Comparison of ENCODE assay signal across 9 mouse cellular contexts in the genomic region with DNA sequence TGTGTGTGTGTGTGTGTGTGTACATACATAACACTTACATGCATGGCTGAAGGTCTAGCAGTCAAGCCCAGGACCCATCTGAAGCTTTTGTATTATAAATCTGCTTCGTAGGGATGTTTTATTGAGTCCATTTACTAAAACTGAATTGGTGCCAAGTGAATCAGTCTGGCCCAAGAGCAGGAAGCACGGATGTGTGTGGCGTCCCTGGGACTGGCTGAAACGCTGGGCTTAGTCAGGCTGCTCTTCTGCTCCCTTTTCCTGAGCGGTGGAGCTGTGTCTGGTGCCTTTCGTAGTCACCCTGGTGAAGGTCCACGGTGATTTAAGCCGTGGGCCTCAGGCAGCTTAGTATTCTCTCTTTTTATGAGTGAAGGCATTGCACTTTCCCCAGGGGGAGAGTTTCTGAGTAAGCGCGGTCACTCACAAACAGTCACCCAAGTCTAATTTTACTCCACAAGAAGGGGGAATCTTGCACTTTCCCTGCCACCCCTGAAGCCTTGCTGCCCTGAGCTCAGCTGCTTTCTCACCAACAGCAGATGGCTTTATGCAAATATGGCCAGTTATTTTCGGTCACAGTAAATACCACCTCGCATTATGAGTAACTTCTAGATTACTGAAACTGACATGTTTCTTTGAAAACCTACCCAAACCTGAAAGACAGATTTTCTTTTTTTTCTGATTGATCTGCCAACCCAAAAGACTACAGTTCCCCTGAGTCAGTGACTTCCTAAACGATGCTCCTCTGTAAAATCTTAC.
DNase-seq lines count a peak whose midpoint lies in the region; ATAC-seq lines count a peak whose summit lies in the region.
"Had no signal": no experiment of that assay in that cellular context is flagged by ENCODE, and none has a peak within 500 bp of the region (broad histone marks: within the 10 kb centered on the region; RNA-seq: fewer than 3 reads in every experiment).

No protein-coding gene starts in this region.

- no peak overlapping the region for H3K4me2 ChIP-seq in kidney, embryonic 14.5 days (replicated peaks; ENCODE audit: low read depth, low read length)

- no peaks in the 10 kb centered on the region for H3K27me3 ChIP-seq in kidney, embryonic 14.5 days (ENCODE audit: control insufficient read depth, insufficient read depth, low read length)

- no peak overlapping the region for H3K9ac ChIP-seq in kidney, embryonic 14.5 days (ENCODE audit: low read depth, low read length)

- no peaks in the 10 kb centered on the region for H3K9me3 ChIP-seq in kidney, embryonic 14.5 days (ENCODE audit: control insufficient read depth, low read length)

- DNase-seq in adrenal gland, adult (ENCODE audit: inconsistent age in 2 of 2, low spot score in 1 of 2), result peak; percentile 49 to 69
- DNase-seq in adrenal gland, postnatal 4 days (ENCODE audit: low spot score in 2 of 2), result no peak
- DNase-seq in kidney, adult 18-20 months, result no peak
- DNase-seq in adrenal gland, postnatal 14 days, result peak; percentile 61
- peak; percentile 20 for DNase-seq in induced T-regulatory cell, adult 2 months (ENCODE audit: low read depth)
- no peak for DNase-seq in frontal cortex, postnatal 25 days (ENCODE audit: low spot score in 2 of 2)
- no peak for DNase-seq in c-Kit-positive CD71-positive TER-119-positive erythroid progenitor cells, embryonic 14.5 days (ENCODE audit: low spot score)

- WGBS in kidney, embryonic 14.5 days, result 56% methylated on average over 13 of the region's 13 CpGs

- H3K27ac ChIP-seq in kidney, embryonic 14.5 days (ENCODE audit: low read depth, low read length), result peak overlapping the region; percentile 65; the same call in 1 of the 2 replicates

- peak; percentile 55; the same call in 1 of the 2 replicates for ATAC-seq in kidney, embryonic 14.5 days (ENCODE audit: low FRiP score, low TSS enrichment)

- H3K36me3 ChIP-seq in kidney, embryonic 14.5 days (ENCODE audit: control insufficient read depth, insufficient read depth, low read length), result no peaks in the 10 kb centered on the region; the same call in 1 of the 2 replicates

- H3K4me3 ChIP-seq in kidney, embryonic 14.5 days (ENCODE audit: low read length), result no peak overlapping the region
- H3K4me3 ChIP-seq: erythroblast, embryonic 14.5 days had no signal

- H3K4me1 ChIP-seq in kidney, embryonic 14.5 days (ENCODE audit: control insufficient read depth, insufficient read depth, low read length), result peaks cover 10% of the 10 kb centered on the region; the same call in 1 of the 2 replicates

Comparison
In these comparisons a context has a peak if more than half of its experiments do, and no peak if none do; other contexts are left out.
1. DNase-seq: peak in adrenal gland, adult (2 of 2), adrenal gland, postnatal 14 days (single experiment) and induced T-regulatory cell, adult 2 months (single experiment); none in adrenal gland, postnatal 4 days (0 of 2), kidney, adult 18-20 months (single experiment), frontal cortex, postnatal 25 days (0 of 2) and c-Kit-positive CD71-positive TER-119-positive erythroid progenitor cells, embryonic 14.5 days (single experiment).